Mouse (Mus musculus) intestine, postnatal 0 days (tissue): Measurements from ENCODE around the gene Mbnl1. TPM values are rescaled to one million over a fixed set of nuclear protein-coding genes. Genes with fewer than 3 reads are reported as not detected.
A peak's percentile ranks its signal among the peaks of the same experiment; 100 is the strongest.

ENCODE experiments used
- ATAC-seq: fragments of 200-750 bp; cut with Nextera tagmentation; 2 replicates; pipeline ENCODE4 v1.8.0; 2017; ENCODE audit warnings: mild to moderate bottlenecking, moderate TSS enrichment, moderate library complexity
- H3K27ac ChIP-seq: fragments of 300-500 bp; sonication (generic); 2 replicates; pipeline ENCODE4 v1.5.1; 2014; ENCODE audit warnings: mild to moderate bottlenecking, low read depth, low read length, moderate library complexity
- H3K27me3 ChIP-seq: fragments of 300-500 bp; sonication (generic); replicated peaks from 2 replicates; pipeline ENCODE4 v1.6.1; 2014; ENCODE audit warnings: low read length, mixed read lengths; ENCODE audit not compliant: control insufficient read depth, insufficient read depth
- H3K36me3 ChIP-seq: fragments of 300-500 bp; sonication (generic); 2 replicates; pipeline ENCODE4 v1.6.1; 2014; ENCODE audit warnings: mild to moderate bottlenecking, moderate library complexity; ENCODE audit not compliant: control insufficient read depth, insufficient read depth
- H3K4me1 ChIP-seq: fragments of 300-500 bp; sonication (generic); replicated peaks from 2 replicates; pipeline ENCODE4 v1.6.1; 2014; ENCODE audit warnings: antibody characterized with exemption, low read length, mixed read lengths; ENCODE audit not compliant: control insufficient read depth, insufficient read depth
- H3K4me2 ChIP-seq: fragments of 300-500 bp; sonication (generic); replicated peaks from 2 replicates; pipeline ENCODE4 v1.6.1; 2014; ENCODE audit warnings: low read depth, mild to moderate bottlenecking, moderate library complexity
- H3K4me3 ChIP-seq: fragments of 300-500 bp; sonication (generic); 2 replicates; pipeline ENCODE4 v1.5.1; 2014; ENCODE audit warnings: low read depth, low read length
- H3K9ac ChIP-seq: fragments of 300-500 bp; sonication (generic); 2 replicates; pipeline ENCODE4 v1.6.1; 2014; ENCODE audit warnings: mild to moderate bottlenecking, low read depth, low read length
- H3K9me3 ChIP-seq: fragments of 300-500 bp; sonication (generic); 2 replicates; pipeline ENCODE4 v1.6.1; 2016; ENCODE audit warnings: mixed run types; ENCODE audit not compliant: control insufficient read depth
- CTCF ChIP-seq: sonication (generic); IDR thresholded peaks from 2 replicates; pipeline ENCODE4 v1.5.1; 2016; ENCODE audit warnings: low read depth, mild to moderate bottlenecking, control low read depth, antibody characterized with exemption, moderate library complexity
- WGBS: fragments of 180-500 bp; shearing (Covaris S2); extraction: QIAGEN DNeasy Blood & Tissue Kit; methylation state at CpG from one replicate; pipeline ENCODE4 v1.1.7; 2014; 5-methylcytosine and 5-hydroxymethylcytosine counted together
- polyA plus RNA-seq: library from polyadenylated mRNA; unstranded; fragments of >200 nt; fragmentation: Nextera tagmentation; extraction: Ambion mirVana; gene quantifications from 2 replicates; pipeline ENCODE4 v1.2.1, GENCODE M21; 2015

The Mbnl1 gene
- polyA plus RNA-seq, 1 experiment from 2014 or later = 55.5 TPM

- no peaks in the 10 kb centered on the region; the same call in 1 of the 2 replicates for H3K4me1 ChIP-seq
- no peak overlapping the region for H3K4me2 ChIP-seq
- 62% methylated on average over 10 of the region's 10 CpGs for WGBS
- no peaks in the 10 kb centered on the region for H3K27me3 ChIP-seq
- no peak for TF ChIP-seq CTCF
- H3K4me3 ChIP-seq = no peak overlapping the region
- H3K36me3 ChIP-seq = peaks cover 5% of the 10 kb centered on the region; the same call in 1 of the 2 replicates
- H3K27ac ChIP-seq = no peak overlapping the region
- no peak for ATAC-seq
- H3K9ac ChIP-seq = no peak overlapping the region
- H3K9me3 ChIP-seq = no peaks in the 10 kb centered on the region
Measured at GRCm38 (mm10) chr3:60595606-60596005, 123.0 kb downstream of the Mbnl1 start.

DNA sequence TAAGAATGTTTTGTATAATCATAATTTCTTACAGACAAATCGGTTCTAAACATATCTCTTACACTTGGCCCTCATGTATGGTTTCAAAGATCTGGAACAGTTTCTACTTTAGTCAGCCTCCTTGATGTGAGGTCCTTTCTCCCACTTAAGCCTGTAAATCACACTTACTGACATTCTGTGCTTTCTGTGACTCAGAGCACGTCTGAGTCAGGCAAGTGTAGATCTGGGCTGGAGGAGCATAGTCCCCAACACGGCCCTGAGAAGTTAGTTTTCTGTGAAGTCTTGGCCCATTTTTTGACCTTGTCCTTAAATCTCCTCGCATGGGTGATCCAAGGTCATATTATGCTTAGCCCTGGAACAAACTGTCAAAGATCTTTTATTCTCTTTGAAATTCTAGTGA is 124.4 kb downstream of the Mbnl1 start:
- 43% methylated on average over 4 of the region's 4 CpGs for WGBS
- no peak for ATAC-seq
- no peak for TF ChIP-seq CTCF
- H3K9me3 ChIP-seq = no peaks in the 10 kb centered on the region
- H3K9ac ChIP-seq = no peak overlapping the region
- no peak overlapping the region for H3K4me3 ChIP-seq
- H3K27me3 ChIP-seq = no peaks in the 10 kb centered on the region
- H3K4me2 ChIP-seq = no peak overlapping the region
- no peaks in the 10 kb centered on the region; the same call in 1 of the 2 replicates for H3K4me1 ChIP-seq
- peaks cover 5% of the 10 kb centered on the region; the same call in 1 of the 2 replicates for H3K36me3 ChIP-seq
- no peak overlapping the region for H3K27ac ChIP-seq

DNA sequence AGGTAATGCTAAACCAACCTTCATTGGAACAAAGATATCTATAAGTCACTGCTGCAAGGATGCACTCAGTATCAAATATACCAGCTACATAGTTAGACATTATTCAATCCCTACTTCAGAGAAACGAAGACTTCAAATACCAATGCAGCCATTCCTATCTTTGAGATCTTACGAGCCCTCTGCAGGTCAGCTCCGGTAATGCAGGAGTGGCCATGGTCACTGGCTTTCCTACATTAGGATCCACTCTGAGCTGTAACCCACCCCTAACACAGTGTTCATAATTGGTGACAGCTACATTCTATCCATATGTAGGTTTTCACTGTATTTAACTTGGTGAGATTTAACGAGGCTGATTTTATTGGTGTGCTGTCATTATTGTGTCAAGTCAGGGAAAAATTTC is 129.1 kb downstream of the Mbnl1 start:
- Histone ChIP-seq H3K4me3 (no peak overlapping the region), H3K4me2 (no peak overlapping the region), H3K27me3 (no peaks in the 10 kb centered on the region), H3K27ac (no peak overlapping the region), H3K9me3 (no peaks in the 10 kb centered on the region), H3K36me3 (peaks cover 14% of the 10 kb centered on the region; the same call in 1 of the 2 replicates), H3K4me1 (no peaks in the 10 kb centered on the region), H3K9ac (no peak overlapping the region)
- TF ChIP-seq CTCF = peak; percentile 87
- ATAC-seq = no peak
- WGBS = 16% methylated on average over 4 of the region's 4 CpGs

GRCm38 (mm10) chr3:60602923-60603549 is 130.4 kb downstream of the Mbnl1 start:
- no peak overlapping the region for H3K4me2 ChIP-seq
- H3K36me3 ChIP-seq = peaks cover 14% of the 10 kb centered on the region; the same call in 1 of the 2 replicates
- no peaks in the 10 kb centered on the region for H3K27me3 ChIP-seq
- no peak for TF ChIP-seq CTCF
- no peak overlapping the region for H3K27ac ChIP-seq
- H3K4me3 ChIP-seq = no peak overlapping the region
- no peaks in the 10 kb centered on the region for H3K9me3 ChIP-seq
- H3K4me1 ChIP-seq = no peaks in the 10 kb centered on the region
- 89% methylated on average over 4 of the region's 4 CpGs for WGBS
- H3K9ac ChIP-seq = no peak overlapping the region
- ATAC-seq = no peak

DNA sequence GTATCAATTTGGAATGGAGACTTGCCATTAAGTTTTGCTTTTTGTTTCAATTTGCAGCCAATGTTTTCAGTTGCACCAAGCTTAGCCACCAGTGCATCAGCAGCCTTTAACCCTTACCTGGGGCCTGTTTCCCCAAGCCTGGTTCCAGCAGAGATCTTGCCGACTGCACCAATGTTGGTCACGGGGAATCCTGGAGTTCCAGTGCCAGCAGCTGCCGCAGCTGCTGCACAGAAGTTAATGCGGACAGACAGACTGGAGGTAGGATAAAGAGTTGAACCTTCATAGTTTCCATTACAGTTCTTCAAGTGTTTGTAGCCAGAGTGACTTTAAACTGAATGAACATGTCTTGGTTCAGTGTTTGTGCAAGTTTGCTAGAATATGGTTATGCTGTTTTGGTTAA is 131.0 kb downstream of the Mbnl1 start:
- WGBS = 91% methylated on average over 4 of the region's 4 CpGs
- H3K9me3 ChIP-seq = no peaks in the 10 kb centered on the region
- no peaks in the 10 kb centered on the region for H3K4me1 ChIP-seq
- H3K36me3 ChIP-seq = peaks cover 14% of the 10 kb centered on the region; the same call in 1 of the 2 replicates
- no peak overlapping the region for H3K27ac ChIP-seq
- TF ChIP-seq CTCF = no peak
- no peak overlapping the region for H3K4me3 ChIP-seq
- H3K9ac ChIP-seq = no peak overlapping the region
- no peaks in the 10 kb centered on the region for H3K27me3 ChIP-seq
- H3K4me2 ChIP-seq = no peak overlapping the region
- no peak for ATAC-seq

GRCm38 (mm10) chr3:60604205-60604604 is 131.6 kb downstream of the Mbnl1 start:
- H3K4me3 ChIP-seq = no peak overlapping the region
- H3K27me3 ChIP-seq = no peaks in the 10 kb centered on the region
- H3K9ac ChIP-seq = no peak overlapping the region
- ATAC-seq = no peak
- H3K27ac ChIP-seq = no peak overlapping the region
- no peak for TF ChIP-seq CTCF
- H3K36me3 ChIP-seq = peaks cover 14% of the 10 kb centered on the region; the same call in 1 of the 2 replicates
- no peaks in the 10 kb centered on the region for H3K4me1 ChIP-seq
- H3K4me2 ChIP-seq = no peak overlapping the region
- H3K9me3 ChIP-seq = no peaks in the 10 kb centered on the region
- 43% methylated on average over 6 of the region's 6 CpGs for WGBS
